Mouse (Mus musculus) stomach, postnatal 0 days (tissue): ENCODE data around the gene Wnt2. TPM values are rescaled to one million over a fixed set of nuclear protein-coding genes. Genes with fewer than 3 reads are reported as not detected.

Experiments
- ATAC-seq: fragments of 200-750 bp; cut with Nextera tagmentation; 2 replicates; pipeline ENCODE4 v1.8.0; 2017; ENCODE audit not compliant: low FRiP score, low TSS enrichment
- DNase-seq: peaks from one replicate; pipeline ENCODE4 v3.0.0-alpha.2; 2016; ENCODE audit warnings: low spot score
- H3K27ac ChIP-seq: fragments of 300-500 bp; sonication (generic); replicated peaks from 2 replicates; pipeline ENCODE4 v1.5.1; 2014; ENCODE audit warnings: mild to moderate bottlenecking, control low read depth
- H3K27me3 ChIP-seq: fragments of 300-500 bp; sonication (generic); 2 replicates; pipeline ENCODE4 v1.6.1; 2014; ENCODE audit warnings: low read length; ENCODE audit not compliant: control insufficient read depth, insufficient read depth
- H3K36me3 ChIP-seq: fragments of 300-500 bp; sonication (generic); 2 replicates; pipeline ENCODE4 v1.6.1; 2014; ENCODE audit warnings: low read length, mixed read lengths; ENCODE audit not compliant: control insufficient read depth, insufficient read depth
- H3K4me1 ChIP-seq: fragments of 300-500 bp; sonication (generic); replicated peaks from 2 replicates; pipeline ENCODE4 v1.6.1; 2014; ENCODE audit warnings: antibody characterized with exemption; ENCODE audit not compliant: control insufficient read depth, insufficient read depth
- H3K4me2 ChIP-seq: fragments of 300-500 bp; sonication (generic); replicated peaks from 2 replicates; pipeline ENCODE4 v1.6.1; 2014; ENCODE audit warnings: low read depth, mild to moderate bottlenecking, control low read depth, moderate library complexity
- H3K4me3 ChIP-seq: fragments of 300-500 bp; sonication (generic); 2 replicates; pipeline ENCODE4 v1.5.1; 2014; ENCODE audit warnings: low read depth, low read length, control low read depth
- H3K9ac ChIP-seq: fragments of 300-500 bp; sonication (generic); 2 replicates; pipeline ENCODE4 v1.6.1; 2014; ENCODE audit warnings: mild to moderate bottlenecking, low read length, control low read depth, mixed read lengths
- H3K9me3 ChIP-seq: fragments of 300-500 bp; sonication (generic); 2 replicates; pipeline ENCODE4 v1.6.1; 2016; ENCODE audit warnings: low read length; ENCODE audit not compliant: control insufficient read depth
- CTCF ChIP-seq: IDR thresholded peaks from 2 replicates; pipeline ENCODE4 v1.5.1; 2016; ENCODE audit warnings: antibody characterized with exemption, low read depth, mild to moderate bottlenecking, moderate library complexity
- EP300 ChIP-seq: optimal IDR thresholded peaks from 2 replicates; pipeline ENCODE3; 2016; ENCODE audit warnings: antibody characterized with exemption
- WGBS: fragments of 180-500 bp; shearing (Covaris S2); extraction: QIAGEN DNeasy Blood & Tissue Kit; methylation state at CpG from one replicate; pipeline ENCODE4 v1.1.7; 2014; 5-methylcytosine and 5-hydroxymethylcytosine counted together
- polyA plus RNA-seq: library from polyadenylated mRNA; unstranded; fragments of >200 nt; fragmentation: Nextera tagmentation; extraction: Ambion mirVana; gene quantifications from 2 replicates; pipeline ENCODE4 v1.2.1, GENCODE M21; 2015

The Wnt2 gene
- polyA plus RNA-seq, 1 experiment from 2014 or later: 1.3 TPM

DNA sequence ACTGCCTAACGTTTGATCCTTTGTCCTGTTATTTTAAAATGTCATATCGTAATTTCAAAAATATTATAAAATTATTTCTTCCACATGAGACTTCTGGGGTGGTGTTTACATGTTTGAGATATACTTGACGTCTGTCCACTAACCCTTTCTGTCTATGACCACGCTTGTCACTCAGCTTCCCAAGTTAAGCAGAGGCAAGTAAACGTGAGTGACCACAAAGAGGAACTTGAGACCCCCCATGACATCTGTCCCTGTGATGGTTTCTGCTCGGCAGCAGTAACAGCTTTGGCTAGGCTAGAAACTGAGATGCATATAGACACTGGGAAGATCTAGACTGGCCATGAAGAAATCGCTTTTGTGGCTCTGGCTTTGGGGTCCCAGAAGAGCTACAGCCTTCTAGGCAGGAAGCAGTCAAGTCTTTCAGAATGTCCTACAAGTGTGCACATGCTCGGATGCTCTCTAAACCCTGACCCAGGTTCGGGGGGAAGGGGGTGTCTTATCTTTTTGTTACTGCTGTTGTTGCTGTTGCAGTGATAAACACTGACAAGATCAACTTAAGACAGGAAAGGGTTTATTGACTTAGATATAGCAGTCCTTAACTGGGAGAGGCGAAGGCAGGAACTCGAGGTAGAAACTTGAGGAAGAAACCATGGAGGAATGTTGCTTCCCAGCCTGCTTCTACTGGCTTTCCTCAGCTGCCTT lies 83.1 kb downstream of the Wnt2 start:
- Histone ChIP-seq H3K9ac (no peak overlapping the region), H3K4me3 (no peak overlapping the region), H3K27ac (no peak overlapping the region), H3K4me2 (no peak overlapping the region), H3K36me3 (no peaks in the 10 kb centered on the region), H3K27me3 (no peaks in the 10 kb centered on the region), H3K9me3 (no peaks in the 10 kb centered on the region), H3K4me1 (no peaks in the 10 kb centered on the region)
- 56% methylated on average over 11 of the region's 11 CpGs for WGBS
- TF ChIP-seq EP300: no peak
- TF ChIP-seq CTCF: no peak
- ATAC-seq: no peak
- no peak for DNase-seq

DNA sequence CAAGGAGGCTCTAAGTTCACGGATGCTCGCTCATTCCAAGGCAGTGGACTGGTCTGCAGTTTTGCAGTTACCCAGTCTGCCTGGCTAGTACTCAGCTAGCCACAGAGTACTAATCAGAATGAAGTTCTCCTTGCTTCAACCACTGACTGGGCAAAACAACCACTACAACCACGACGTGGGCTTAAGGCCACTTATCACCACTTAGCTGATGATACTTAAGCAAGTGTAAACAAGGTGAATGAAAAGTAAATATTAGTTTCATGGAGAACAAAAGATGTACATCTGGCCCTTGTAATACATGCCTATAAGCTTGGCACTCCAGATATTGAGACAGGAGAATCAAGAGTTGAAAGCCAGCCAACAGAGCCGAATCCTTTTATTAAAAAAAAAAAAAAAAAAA lies 83.9 kb downstream of the Wnt2 start:
- WGBS: 24% methylated on average over 5 of the region's 5 CpGs
- DNase-seq: no peak

GRCm38 (mm10) chr6:17943877-17944617 lies 86.3 kb downstream of the Wnt2 start:
- ATAC-seq (peak; percentile 49; the same call in 1 of the 2 replicates), DNase-seq (peak; percentile 23)
- Histone ChIP-seq H3K4me1 (no peaks in the 10 kb centered on the region), H3K4me3 (no peak overlapping the region), H3K4me2 (no peak overlapping the region), H3K9me3 (no peaks in the 10 kb centered on the region), H3K9ac (no peak overlapping the region), H3K36me3 (no peaks in the 10 kb centered on the region), H3K27ac (no peak overlapping the region), H3K27me3 (no peaks in the 10 kb centered on the region)
- 48% methylated on average over 9 of the region's 9 CpGs for WGBS
- no peak for TF ChIP-seq CTCF
- no peak for TF ChIP-seq EP300

More for the DNA sequence above, 83.9 kb downstream of the Wnt2 start:
- no peak overlapping the region for H3K4me2 ChIP-seq
- H3K27ac ChIP-seq: no peak overlapping the region
- no peak for ATAC-seq
- H3K36me3 ChIP-seq: no peaks in the 10 kb centered on the region
- H3K4me3 ChIP-seq: no peak overlapping the region
- H3K27me3 ChIP-seq: no peaks in the 10 kb centered on the region
- H3K9ac ChIP-seq: no peak overlapping the region
- H3K4me1 ChIP-seq: no peaks in the 10 kb centered on the region
- H3K9me3 ChIP-seq: no peaks in the 10 kb centered on the region
- TF ChIP-seq EP300: no peak
- TF ChIP-seq CTCF: no peak

GRCm38 (mm10) chr6:17942344-17942743 lies 88.0 kb downstream of the Wnt2 start:
- no peaks in the 10 kb centered on the region for H3K36me3 ChIP-seq
- DNase-seq (no peak), ATAC-seq (no peak)
- no peaks in the 10 kb centered on the region for H3K27me3 ChIP-seq
- no peak overlapping the region for H3K4me3 ChIP-seq
- H3K4me2 ChIP-seq: no peak overlapping the region
- 38% methylated on average over 7 of the region's 7 CpGs for WGBS
- no peak for TF ChIP-seq EP300
- TF ChIP-seq CTCF: no peak
- no peaks in the 10 kb centered on the region for H3K4me1 ChIP-seq
- H3K27ac ChIP-seq: no peak overlapping the region
- no peak overlapping the region for H3K9ac ChIP-seq
- no peaks in the 10 kb centered on the region for H3K9me3 ChIP-seq

DNA sequence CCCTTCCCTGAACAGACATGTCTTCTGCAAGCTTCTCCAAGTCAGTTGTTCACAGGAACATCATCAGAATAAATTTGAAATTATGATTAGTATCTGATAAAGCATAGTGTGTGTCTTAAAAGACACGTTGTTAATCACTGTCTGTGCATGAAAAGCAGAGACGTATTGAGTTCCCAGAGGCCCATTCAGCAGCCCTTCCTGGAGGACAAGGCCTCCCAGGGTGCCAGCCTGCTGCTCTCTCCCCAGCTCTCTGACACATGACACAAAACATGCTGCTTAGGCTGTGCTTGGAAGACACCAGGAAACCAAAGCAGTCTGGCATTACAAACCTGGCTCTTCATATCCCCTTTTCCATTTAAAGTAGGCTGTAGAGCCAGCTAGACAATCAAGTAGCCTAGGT lies 88.5 kb downstream of the Wnt2 start:
- H3K36me3 ChIP-seq: no peaks in the 10 kb centered on the region
- ATAC-seq: no peak
- 48% methylated on average over 2 of the region's 2 CpGs for WGBS
- H3K9me3 ChIP-seq: no peaks in the 10 kb centered on the region
- no peak overlapping the region for H3K4me2 ChIP-seq
- H3K27me3 ChIP-seq: no peaks in the 10 kb centered on the region
- TF ChIP-seq EP300 (no peak), CTCF (no peak)
- no peak for DNase-seq
- no peaks in the 10 kb centered on the region for H3K4me1 ChIP-seq
- H3K9ac ChIP-seq: no peak overlapping the region
- no peak overlapping the region for H3K4me3 ChIP-seq
- H3K27ac ChIP-seq: no peak overlapping the region

Other genes with a start within 250 kb of the Wnt2 start
- not detected in 2 replicates for gene Asz1, start 78.5 kb upstream of the Wnt2 start, polyA plus RNA-seq
- 0.50 and 0.57 TPM in 2 replicates for gene Cftr, start 140.1 kb upstream of the Wnt2 start, polyA plus RNA-seq